Mouse (Mus musculus): ENCODE data around the gene 9330182L06Rik. TPM values are rescaled to one million over a fixed set of nuclear protein-coding genes. Genes with fewer than 3 reads are reported as not detected.

The 9330182L06Rik gene
- polyA plus RNA-seq (2012): not detected in 2 replicates

DNA sequence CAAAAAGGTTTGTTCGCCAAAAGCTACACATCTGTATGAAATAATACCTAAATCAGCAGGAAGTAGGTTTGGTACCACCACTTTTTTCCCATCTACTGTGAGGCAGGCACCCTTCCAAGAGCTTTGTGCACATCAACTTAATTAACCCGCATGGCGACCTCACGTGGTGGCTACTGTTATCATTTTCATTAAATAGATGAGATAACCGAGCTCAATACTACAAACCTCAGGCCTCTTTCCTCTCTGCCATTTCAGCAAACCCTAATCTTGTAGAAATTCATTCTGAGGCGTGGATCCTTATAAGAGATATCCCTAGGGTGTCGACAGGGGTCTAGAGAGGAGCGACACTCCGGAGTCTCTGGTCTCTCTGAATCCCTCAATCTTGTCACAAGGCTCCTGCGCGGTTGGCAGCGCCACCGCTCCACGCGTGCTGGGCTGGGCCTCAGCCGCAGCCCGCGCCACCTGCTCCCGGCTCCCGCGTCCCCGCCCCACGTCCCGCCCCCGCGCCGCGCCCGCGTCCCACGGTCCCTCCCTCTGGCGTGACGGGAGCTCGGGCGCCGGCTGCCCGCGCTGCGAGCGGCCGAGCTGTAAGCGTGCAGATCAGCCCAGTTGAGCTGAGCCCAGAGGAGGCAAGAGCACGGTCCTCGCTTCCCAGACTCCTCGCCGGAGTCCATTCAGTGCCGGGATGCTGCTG, at the start of gene 9330182L06Rik:
Gene 9330182L06Rik, plus strand, starts transcription at position 533 of the 694 bp plus-strand sequence.
- no peak for TF ChIP-seq GATA1 (IDR thresholded peaks at IDR 0.05; ENCODE audit: low read length)

DNA sequence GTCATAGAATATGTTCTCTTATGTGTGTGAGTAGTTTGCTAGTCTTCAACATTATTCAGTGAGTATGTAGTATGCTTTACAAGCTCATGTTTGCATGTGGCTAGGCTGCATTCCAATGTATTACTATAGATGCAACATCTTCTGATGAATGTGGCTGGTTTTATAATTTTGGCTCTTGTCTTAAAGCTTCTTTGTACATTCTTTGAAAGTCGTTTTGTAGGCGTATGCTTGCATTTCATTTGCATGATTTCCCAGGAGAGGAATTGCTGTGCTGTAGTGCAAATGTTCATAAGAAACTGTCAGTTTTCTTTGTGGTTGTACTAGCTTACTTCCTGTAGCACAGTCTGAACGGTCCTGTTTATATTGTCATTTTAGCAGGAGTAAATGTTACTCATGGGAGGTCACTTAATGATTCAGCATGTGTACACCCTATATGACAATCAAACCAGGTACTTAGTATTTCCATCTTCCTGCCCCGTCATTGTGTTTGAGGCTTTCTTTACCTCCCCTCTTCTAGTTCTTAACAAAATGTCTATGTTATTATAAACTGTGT, 38.4 kb upstream of the 9330182L06Rik start:
- no peak for TF ChIP-seq GATA1 (IDR thresholded peaks at IDR 0.05; ENCODE audit: low read length)

DNA sequence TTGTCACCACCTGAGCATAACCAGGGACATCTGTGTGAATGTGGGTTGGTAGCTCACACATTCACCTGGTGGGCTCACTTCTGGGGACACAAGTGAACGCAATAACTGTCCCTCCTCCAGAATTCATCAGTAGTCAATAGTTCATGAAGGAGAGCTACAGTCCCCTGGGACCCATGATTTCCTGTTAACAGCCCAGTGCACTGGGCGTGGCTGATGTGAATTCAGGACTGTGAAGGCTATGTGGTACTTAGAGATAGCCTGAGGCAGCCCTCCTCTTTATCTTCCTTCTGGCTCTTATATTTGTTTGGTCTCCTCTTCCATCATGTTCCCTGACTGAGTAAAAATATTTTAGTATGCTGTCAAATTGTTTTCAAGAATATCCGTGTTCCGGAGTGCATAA, 1.6 kb upstream of the 9330182L06Rik start:
- TF ChIP-seq GATA1 (IDR thresholded peaks at IDR 0.05; ENCODE audit: low read length): no peak

DNA sequence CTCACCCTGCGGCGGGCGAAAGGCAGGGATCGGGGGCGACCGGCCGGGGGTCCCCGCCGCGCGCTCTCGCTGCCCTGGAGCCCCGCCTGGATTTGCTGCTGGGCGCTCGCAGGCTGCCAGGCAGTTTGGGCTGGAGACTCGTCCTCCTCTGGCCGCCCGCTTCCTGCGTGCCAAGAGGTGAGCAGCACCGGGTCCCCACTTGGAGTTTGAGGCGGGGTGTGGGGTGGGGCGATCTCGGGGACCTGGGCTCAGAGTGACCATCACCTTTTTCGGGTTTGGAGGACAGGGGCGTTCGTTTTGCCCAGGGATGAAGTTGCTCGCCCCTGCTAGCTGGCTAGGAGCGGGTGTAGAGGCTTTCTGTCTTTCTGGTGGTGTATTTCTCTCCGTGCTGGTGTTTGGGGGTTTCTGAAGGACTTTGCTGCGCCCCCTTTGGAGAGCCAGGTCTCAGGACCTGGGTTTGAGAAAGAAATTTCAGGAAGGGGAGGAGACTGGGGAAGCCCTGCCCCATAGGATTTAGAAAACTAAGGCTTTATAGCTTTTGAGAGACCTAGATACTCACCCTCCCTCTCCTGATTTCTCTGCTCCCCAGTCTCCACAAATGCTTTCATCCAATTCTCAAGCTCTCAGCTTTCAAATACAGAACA, 484 bp downstream of the 9330182L06Rik start:
- no peak for TF ChIP-seq GATA1 (IDR thresholded peaks at IDR 0.05; ENCODE audit: low read length)

DNA sequence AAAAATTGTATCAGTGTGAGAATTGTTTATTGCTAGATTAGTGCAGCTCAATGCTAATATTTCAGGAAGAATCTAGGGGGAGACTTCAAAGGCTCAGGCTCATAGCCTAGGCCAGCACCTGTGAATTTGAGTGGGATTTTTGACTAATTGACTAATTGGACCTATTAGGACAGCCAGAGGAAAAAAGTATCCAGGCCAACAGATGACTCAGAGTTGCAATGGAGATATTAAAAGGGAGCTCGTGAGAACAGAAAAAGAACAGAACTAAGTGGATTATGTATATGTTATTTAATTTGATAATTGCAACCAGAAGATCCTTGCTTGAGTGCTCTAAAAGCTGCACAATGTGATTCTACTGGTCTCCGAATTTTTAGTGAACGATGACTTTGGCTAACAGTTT, 3.7 kb downstream of the 9330182L06Rik start:
- no peak for TF ChIP-seq GATA1 (IDR thresholded peaks at IDR 0.05; ENCODE audit: low read length)

DNA sequence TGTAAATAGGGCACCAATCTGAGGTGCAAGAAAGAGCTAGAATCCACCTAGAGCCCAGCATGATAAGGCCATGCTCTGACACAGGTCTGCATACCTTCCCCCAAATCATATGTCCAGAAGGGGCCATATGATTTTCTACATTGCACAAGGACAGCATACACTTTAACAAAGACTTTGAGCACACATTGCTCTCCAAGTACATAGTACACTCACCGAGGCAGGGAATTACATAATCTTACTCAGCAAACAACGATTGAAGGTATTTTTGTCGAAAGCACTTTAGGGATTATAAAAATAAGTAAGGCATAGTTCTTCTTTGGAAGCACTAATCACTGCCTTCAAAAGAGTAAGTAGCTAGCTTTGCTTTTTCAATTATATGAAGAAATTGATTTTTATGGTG, 7.1 kb downstream of the 9330182L06Rik start:
- no peak for TF ChIP-seq GATA1 (IDR thresholded peaks at IDR 0.05; ENCODE audit: low read length)

DNA sequence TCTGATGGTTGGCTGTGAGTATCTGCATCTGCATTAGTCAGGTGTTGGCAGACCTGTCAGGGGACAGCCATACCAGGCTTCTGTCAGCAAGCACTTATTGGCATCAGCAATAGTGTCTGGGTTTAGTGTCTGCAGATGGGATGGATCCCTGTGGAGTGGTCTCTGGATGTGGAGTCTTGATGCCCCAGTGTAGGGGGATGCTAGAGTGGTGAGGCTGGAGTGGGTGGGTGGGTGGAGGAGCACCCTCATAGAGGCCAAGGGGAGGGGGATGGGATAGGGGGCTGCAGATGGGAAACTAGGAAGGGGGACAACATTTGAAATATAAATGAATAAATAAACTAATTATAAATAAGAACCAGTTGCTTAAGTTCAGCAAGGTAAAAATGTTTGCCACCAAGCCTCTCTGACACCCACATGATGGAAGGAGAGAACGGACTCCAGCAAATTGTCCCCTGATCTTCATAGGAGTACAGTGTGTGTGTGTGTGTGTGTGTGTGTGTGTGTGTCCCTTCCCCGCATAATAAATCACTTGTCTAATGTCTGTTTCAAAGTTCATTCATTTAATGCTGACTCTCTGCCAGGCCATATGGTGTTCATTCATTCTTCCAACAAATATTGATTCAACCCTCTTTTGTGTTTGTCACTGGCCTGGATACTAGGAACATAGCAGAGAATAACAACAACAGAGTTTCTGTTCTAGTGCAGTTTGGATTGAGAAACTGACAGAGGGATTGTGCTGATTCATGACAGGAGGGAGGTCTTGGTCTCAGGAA, 30.0 kb downstream of the 9330182L06Rik start:
- no peak for TF ChIP-seq GATA1 (IDR thresholded peaks at IDR 0.05; ENCODE audit: low read length)

DNA sequence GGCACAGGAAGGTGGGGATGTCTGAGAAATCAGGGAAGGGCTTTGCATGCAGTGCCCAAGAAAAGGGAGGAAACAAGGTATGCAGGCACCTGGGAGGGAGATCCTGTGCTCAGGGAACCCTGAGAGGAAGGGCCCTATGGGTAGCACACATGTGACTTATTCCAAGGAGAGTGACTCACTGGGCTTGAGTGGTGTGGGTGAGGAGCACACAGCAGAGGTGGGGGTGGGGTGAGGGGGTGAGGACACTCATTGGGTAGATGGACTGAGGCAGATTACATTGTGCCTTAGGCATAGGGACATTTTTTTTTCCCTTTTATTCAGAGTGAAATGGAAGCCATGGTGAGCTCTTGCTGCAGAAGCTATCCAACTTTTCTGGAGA, 30.6 kb downstream of the 9330182L06Rik start:
- TF ChIP-seq GATA1 (IDR thresholded peaks at IDR 0.05; ENCODE audit: low read length): no peak

DNA sequence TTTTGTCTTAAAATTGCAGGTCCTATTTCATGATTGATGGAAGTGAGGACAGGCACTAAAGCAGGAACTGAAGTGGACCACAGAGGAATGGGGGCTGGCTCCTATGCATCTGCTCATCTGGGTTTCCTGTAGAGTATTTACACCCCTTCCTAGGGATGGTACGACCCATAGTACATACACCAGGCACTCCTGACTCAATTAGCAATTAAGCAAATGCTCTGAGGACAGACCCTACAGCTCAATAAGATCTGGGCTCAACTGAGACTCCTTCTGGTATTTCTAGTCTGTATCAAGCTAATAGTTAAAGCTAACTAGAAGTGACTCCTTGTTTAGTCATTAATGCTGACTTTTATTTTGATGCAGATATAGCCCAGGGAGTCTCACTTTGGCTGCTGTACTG, 60.9 kb downstream of the 9330182L06Rik start:
- TF ChIP-seq GATA1 (IDR thresholded peaks at IDR 0.05; ENCODE audit: low read length): no peak

DNA sequence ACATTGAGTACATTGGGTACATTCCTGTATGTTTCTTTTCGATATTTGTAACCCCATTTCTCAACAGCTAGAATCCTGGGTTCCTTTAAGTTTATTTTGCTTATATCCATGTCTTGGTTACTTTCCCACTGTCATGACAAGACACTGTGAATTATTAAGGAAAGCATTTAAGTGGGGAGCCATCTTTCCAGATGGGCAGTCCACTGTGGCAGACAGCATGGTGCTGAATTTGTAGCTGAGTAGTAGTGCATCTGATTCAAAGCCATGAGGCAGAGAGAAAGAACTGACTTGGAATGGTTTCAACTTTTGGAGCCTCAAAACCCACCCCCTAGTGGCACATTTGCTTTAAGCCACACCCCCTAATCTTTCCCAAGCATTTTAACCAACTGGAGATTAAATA, 61.6 kb downstream of the 9330182L06Rik start:
- no peak for TF ChIP-seq GATA1 (IDR thresholded peaks at IDR 0.05; ENCODE audit: low read length)

DNA sequence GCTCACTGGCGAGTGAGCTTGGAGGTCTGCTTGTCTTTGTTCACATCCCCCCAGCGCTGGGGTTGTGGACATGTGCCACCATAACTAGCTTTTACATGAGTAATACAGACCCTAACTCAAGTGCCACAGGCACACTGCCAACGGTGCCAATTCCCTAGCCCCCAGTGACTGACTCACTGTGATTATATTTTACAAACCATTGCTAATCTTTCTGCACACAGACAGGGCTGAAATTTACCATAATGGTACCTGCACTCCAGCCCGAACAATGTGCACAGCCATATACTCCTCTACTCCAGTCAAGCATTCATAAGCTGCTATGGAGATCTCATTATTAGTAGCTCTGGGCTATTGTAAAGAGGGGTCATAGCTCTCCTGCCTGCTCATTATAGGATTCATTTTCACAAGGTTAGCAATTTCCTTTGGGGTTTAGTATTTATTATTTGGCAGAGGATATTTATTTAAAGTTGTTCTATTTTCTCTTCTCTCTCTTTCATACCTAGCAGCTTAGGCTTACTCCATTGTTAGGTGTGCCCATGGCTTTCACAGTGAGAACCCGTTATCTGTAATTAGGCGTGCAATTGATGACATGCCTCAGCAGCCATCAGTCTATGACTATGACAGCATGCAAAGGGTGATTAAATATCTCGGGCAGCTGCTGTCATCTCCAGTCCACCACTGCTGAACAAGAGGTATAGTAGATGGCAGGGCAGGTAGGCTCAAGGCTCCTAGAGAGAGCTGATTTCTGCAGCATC, 73.0 kb downstream of the 9330182L06Rik start:
- no peak for TF ChIP-seq GATA1 (IDR thresholded peaks at IDR 0.05; ENCODE audit: low read length)

DNA sequence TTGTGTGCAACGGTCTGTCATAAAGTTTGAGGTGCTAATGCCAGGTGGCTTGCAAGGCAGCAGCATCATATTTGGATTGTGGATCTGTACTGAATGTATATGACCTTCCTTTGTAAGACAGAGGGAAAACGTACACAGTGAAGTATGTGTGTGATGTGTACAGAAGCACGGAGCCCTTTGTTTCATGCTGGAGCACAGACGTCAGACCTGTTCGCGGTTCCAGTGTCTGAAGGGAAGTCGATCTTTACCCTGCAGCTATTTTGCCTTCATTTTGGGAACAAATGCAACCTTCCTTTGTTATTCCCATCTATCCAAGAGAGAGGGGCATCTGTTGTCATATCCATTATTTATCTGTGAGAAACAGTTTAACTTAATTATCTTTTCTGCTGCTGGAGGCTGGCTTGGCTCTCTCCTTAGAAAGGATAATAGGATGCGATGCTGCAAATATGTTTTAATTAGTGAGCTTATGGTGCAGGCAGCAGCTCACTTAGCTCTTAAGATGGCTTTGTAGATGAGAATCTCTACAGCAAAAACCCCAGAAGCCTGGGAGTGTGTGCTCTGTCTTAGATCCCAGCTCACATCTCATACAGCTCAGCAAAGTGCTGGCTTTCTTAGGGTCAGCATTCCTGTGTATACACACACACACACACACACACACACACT, 73.7 kb downstream of the 9330182L06Rik start:
- no peak for TF ChIP-seq GATA1 (IDR thresholded peaks at IDR 0.05; ENCODE audit: low read length)

DNA sequence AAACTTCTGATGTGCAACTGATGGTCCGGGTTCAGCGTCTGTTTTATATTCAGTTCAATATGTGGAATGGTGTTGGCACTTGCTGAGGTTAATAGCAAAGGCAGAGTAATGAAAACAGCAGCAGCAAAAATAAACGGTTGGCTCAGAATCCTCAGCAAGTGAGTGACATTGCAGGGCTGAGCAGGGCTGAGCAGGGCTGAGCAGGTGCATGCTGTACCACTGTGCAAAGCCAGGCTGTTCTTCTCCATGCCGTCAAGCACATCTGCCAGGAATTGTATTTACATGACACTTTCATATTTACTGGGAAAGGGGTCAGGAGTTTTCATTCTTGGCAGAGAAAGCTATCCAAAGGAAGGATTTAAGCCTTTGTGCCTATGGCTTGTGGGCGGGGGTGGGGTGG, 78.7 kb downstream of the 9330182L06Rik start:
- no peak for TF ChIP-seq GATA1 (IDR thresholded peaks at IDR 0.05; ENCODE audit: low read length)

DNA sequence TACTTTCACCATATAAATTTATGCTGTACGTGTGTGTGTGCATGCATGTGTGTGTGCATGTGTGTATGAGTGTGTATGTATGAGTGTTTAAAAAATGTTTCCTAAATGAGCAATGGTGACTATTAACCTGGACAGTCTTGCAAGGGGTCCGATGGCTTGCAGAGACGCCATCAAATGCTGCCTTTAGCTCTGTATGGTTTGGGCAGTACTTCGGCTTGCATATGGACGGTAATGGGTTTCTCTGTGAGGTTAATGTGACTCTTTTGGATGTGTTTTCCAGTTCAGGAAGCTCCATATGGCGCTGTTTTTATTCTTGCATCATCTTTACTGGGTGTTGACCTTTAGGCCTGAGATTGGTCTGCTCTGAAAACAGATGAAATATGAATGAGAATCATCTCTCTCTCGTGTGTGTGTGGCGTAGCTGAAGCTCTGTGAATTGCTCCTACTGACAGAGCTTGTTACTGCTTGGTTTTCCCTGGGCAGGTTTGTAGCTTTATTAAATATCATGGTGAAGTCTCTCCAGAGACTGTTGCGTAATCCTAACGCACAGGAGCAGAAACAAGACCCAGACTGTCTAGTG, 79.2 kb downstream of the 9330182L06Rik start:
- no peak for TF ChIP-seq GATA1 (IDR thresholded peaks at IDR 0.05; ENCODE audit: low read length)

DNA sequence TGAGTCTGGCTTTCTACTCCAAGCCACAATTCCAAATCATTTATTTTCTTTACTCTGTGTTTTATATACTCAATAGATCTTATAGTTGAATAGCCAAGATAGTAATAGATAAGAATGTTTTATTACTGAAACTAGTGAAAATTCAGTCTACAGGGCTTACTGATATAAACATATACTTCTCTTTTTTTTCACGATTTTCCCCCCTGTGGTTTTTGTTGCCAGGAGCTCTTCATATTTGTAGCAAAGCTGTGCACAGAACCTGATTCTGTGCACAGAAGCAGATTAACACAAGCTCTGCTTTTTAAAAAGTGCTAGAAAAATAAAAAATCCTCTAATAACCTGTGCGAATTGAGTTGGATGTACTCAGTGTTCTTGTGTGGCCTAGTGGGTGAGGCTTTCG, 79.7 kb downstream of the 9330182L06Rik start:
- no peak for TF ChIP-seq GATA1 (IDR thresholded peaks at IDR 0.05; ENCODE audit: low read length)

Measured in G1E-ER4 (cell line).